Mouse (Mus musculus) CD4-positive helper T cell, adult 2 months (primary cell): Measurements from ENCODE around the gene Uqcr10.

ENCODE experiments used
- DNase-seq: peaks from one replicate; pipeline ENCODE4 v3.0.0-alpha.2; 2012; ENCODE audit warnings: low read depth, missing footprints, low spot score

Uqcr10 gene

GRCm38 (mm10) chr11:4704072-4704964 lies at the start of gene Uqcr10, which contains the start of gene Zmat5:
Gene Uqcr10 (minus strand): TSS chr11:4704342.
Gene Zmat5 (plus strand): TSS chr11:4704678.
- peak; percentile 95 for DNase-seq

- DNase-seq = no peak
Observed at GRCm38 (mm10) chr11:4752836-4753235, 48.7 kb upstream of the Uqcr10 start.

GRCm38 (mm10) chr11:4750263-4750662 lies 46.1 kb upstream of the Uqcr10 start:
- DNase-seq = peak; percentile 34

- DNase-seq = no peak
Observed at GRCm38 (mm10) chr11:4747285-4747684, 43.1 kb upstream of the Uqcr10 start.

- no peak for DNase-seq
Observed at GRCm38 (mm10) chr11:4746733-4747132, 42.6 kb upstream of the Uqcr10 start, which contains the start of gene Cabp7. Gene Cabp7 (minus strand): TSS chr11:4746778.

GRCm38 (mm10) chr11:4745969-4746368 lies 41.8 kb upstream of the Uqcr10 start:
- no peak for DNase-seq

- no peak for DNase-seq
Observed at GRCm38 (mm10) chr11:4744691-4745090, 40.5 kb upstream of the Uqcr10 start.

- no peak for DNase-seq
Observed at GRCm38 (mm10) chr11:4740785-4741184, 36.6 kb upstream of the Uqcr10 start.

GRCm38 (mm10) chr11:4738719-4739118 lies 34.6 kb upstream of the Uqcr10 start:
- DNase-seq = no peak

GRCm38 (mm10) chr11:4737682-4738081 lies 33.5 kb upstream of the Uqcr10 start:
- no peak for DNase-seq

GRCm38 (mm10) chr11:4736355-4736754 lies 32.2 kb upstream of the Uqcr10 start:
- no peak for DNase-seq

GRCm38 (mm10) chr11:4734179-4734578 lies 30.0 kb upstream of the Uqcr10 start:
- DNase-seq = no peak

GRCm38 (mm10) chr11:4731781-4732180 lies 27.6 kb upstream of the Uqcr10 start:
- DNase-seq = no peak

GRCm38 (mm10) chr11:4730913-4731312 lies 26.8 kb upstream of the Uqcr10 start:
- DNase-seq = no peak

- DNase-seq = no peak
Observed at GRCm38 (mm10) chr11:4730096-4730495, 26.0 kb upstream of the Uqcr10 start.

- no peak for DNase-seq
Observed at GRCm38 (mm10) chr11:4729603-4730002, 25.5 kb upstream of the Uqcr10 start.

GRCm38 (mm10) chr11:4721728-4722127 lies 17.6 kb upstream of the Uqcr10 start:
- DNase-seq = no peak

- no peak for DNase-seq
Observed at GRCm38 (mm10) chr11:4720900-4721580, 16.9 kb upstream of the Uqcr10 start.

GRCm38 (mm10) chr11:4720393-4720792 lies 16.3 kb upstream of the Uqcr10 start:
- DNase-seq = no peak

GRCm38 (mm10) chr11:4719961-4720360 lies 15.8 kb upstream of the Uqcr10 start:
- no peak for DNase-seq

GRCm38 (mm10) chr11:4718548-4718947 lies 14.4 kb upstream of the Uqcr10 start:
- DNase-seq = no peak

- no peak for DNase-seq
Observed at GRCm38 (mm10) chr11:4716530-4717236, 12.5 kb upstream of the Uqcr10 start.
